Mouse (Mus musculus) forelimb bud, embryonic 11.5 days (tissue): ENCODE results near the gene Dctpp1.
A peak's percentile ranks its signal among the peaks of the same experiment; 100 is the strongest.

ENCODE experiments used
- DNase-seq: peaks from one replicate; pipeline ENCODE4 v3.0.0-alpha.2; 2012; ENCODE audit warnings: low read depth, low spot score

Dctpp1 gene

GRCm38 (mm10) chr7:127211014-127211745 lies 49.3 kb downstream of the Dctpp1 start:
- DNase-seq, result no peak

GRCm38 (mm10) chr7:127210266-127210665 lies 50.2 kb downstream of the Dctpp1 start:
- no peak for DNase-seq

- DNase-seq, result no peak
Measured at GRCm38 (mm10) chr7:127209851-127210250, 50.7 kb downstream of the Dctpp1 start.

GRCm38 (mm10) chr7:127208553-127209438 lies 51.7 kb downstream of the Dctpp1 start, which contains the start of gene Mylpf:
Gene Mylpf, plus strand, starts transcription at chr7:127208890.
- peak; percentile 96 for DNase-seq

- no peak for DNase-seq
Measured at GRCm38 (mm10) chr7:127208295-127208552, 52.3 kb downstream of the Dctpp1 start, which contains the start of gene Tbc1d10b. Gene Tbc1d10b, minus strand, starts transcription at chr7:127208468.

- no peak for DNase-seq
Measured at GRCm38 (mm10) chr7:127207374-127208294, 52.9 kb downstream of the Dctpp1 start.
